Mouse (Mus musculus) c-Kit-positive CD71-positive TER-119-negative erythroid progenitor cells, embryonic 14.5 days (primary cell): ENCODE data around the gene Mef2d.

Experiments
- DNase-seq: peaks from one replicate; pipeline ENCODE4 v3.0.0-alpha.2; 2013; ENCODE audit warnings: low read depth

Mef2d gene

DNA sequence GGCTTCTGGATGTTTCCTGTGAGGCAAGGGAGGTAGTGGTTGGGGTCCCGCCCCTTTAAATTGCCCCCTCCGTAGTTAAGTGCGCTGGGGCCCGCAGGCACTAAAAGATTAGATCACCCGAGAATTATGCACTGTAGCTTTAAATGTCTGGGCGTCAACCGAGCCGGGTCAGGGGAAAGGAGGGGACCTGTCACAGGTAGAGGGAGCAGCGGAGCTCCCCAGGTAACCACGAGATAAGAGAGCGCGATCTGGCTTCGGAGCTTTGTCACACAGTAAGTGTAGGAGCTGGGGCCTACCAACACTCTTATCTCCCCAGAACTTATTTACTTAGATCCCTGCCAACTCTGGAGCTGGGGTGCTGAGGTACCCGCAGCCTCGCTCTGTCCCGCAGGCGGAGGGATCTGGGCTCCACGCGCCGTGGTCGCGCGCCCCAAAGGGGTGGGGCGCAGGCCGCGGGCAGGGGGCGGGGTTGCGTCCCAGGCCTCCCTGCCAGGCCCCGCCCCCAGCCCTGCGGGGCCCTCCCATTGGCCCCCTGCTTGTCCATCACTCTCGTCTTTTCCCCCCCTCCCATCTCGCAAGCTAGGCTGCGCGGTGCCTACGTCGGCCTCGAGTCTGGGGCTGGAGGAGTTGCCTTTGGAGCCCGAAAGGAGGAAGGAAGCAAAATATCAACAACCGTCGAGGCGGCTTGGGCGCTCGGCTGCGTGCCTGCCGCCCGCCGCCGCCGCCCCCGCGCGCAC is at the start of gene Mef2d:
Gene Mef2d (plus strand): TSS at position 586 of the 737 bp plus-strand sequence.
- DNase-seq, result peak; percentile 95

- DNase-seq, result no peak
Observed at GRCm38 (mm10) chr3:88094126-88094525, 48.0 kb upstream of the Mef2d start.

- no peak for DNase-seq
Observed at GRCm38 (mm10) chr3:88097666-88098065, 44.5 kb upstream of the Mef2d start.

DNA sequence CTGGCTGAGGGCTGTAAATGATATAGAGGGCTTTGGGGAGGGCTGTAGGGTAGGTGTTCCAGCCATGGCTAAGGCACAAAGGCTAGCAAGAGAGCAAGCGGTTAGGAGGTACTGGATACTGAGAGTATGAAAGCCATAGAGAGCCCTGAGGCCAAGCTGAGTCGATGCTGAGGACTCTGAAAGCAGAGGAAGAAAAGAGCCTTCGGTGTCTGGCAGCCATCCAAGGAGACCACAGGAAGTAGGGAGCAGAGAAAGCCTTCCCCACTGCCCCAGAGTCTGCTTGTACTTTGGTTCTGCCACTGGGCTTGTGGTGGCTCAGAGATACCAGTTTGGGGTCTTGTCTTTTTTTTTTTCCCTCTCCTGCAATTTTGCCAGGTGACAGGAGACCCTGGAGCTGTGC is 41.9 kb upstream of the Mef2d start:
- no peak for DNase-seq

DNA sequence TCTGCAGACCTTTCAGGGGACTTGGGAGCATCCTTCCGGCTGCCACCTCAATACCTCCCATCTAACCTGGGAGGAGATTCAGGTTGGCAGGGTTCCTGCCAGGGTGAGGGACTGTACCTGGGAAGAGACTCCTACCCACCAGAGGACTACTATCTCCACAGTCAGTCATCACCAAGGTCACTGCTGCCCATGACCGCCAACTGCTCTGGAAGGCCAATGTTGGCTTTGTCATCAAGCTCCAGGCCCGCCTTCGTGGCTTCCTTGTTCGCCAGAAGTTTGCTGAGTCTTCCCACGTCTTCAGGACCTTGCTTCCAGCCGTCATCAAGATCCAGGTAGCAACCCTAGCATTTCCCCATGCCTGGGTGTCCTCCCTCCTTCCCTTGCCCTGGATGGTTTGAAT is 40.4 kb upstream of the Mef2d start:
- DNase-seq, result no peak

DNA sequence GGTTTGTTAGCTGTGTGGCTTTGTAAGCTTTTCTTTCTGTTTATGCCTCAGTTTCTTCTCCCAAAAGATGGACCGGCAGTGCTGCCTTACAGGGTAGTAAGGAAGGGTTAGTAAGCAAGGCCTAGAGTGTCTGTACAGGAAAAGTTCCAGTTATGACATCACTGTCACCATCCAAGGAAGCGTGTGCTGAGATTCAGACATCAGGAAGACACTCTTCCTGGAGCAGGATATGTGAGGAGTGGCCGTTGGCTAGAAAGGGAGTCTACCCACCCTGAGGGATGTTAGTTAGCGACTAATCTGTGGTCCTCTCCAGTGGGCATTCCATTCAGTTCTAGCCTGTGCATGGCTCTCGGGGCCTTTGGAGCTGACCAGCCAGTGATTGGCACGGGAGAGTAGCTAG is 40.0 kb upstream of the Mef2d start:
- no peak for DNase-seq

GRCm38 (mm10) chr3:88102611-88103010 is 39.6 kb upstream of the Mef2d start:
- no peak for DNase-seq

- DNase-seq, result no peak
Observed at GRCm38 (mm10) chr3:88106126-88106525, 36.0 kb upstream of the Mef2d start.

GRCm38 (mm10) chr3:88109126-88109525 is 33.0 kb upstream of the Mef2d start:
- no peak for DNase-seq

DNA sequence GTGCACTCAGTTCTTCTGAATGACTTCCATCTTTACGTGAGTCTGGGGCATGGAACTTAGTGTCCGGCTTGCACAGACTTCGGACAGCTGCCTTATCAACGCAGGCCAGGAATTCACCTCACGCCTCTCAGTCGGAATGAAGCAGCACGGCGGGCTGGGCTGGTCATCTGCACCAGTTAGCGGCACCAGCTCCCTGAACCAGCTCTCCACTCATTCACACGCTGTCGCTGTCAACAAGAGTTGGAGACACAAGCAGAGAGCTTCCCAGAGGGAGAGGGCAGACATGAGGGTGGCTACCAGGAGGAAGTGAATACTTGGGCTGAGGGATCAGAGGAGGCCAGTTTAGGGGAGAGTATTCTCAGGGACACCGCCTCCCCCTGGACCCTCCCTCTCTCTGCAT is 27.8 kb upstream of the Mef2d start:
- DNase-seq, result no peak

DNA sequence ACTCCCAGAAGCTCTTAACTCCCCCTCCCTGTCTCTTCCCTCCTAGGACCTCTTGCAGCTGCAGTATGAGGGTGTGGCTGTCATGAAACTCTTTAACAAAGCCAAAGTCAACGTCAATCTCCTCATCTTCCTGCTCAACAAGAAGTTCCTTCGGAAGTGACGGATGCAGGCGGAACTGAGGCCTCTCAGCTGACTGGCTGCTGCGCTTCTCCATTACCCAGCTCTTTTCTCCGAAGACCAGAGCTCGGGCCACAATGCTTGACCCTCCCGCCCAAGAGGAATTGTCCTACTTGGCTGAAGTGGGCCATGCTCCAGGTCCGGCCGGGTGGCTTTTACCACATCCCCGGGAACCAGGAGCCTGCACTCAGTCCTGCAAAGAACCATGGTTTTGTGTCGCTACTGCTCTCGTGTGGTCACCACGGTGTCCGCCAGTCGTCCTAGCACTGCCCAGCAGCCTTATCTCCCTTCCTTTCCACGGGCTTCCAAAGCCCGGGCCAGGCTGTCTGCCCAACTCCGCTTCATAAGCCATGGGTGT is 22.0 kb upstream of the Mef2d start:
- no peak for DNase-seq

DNA sequence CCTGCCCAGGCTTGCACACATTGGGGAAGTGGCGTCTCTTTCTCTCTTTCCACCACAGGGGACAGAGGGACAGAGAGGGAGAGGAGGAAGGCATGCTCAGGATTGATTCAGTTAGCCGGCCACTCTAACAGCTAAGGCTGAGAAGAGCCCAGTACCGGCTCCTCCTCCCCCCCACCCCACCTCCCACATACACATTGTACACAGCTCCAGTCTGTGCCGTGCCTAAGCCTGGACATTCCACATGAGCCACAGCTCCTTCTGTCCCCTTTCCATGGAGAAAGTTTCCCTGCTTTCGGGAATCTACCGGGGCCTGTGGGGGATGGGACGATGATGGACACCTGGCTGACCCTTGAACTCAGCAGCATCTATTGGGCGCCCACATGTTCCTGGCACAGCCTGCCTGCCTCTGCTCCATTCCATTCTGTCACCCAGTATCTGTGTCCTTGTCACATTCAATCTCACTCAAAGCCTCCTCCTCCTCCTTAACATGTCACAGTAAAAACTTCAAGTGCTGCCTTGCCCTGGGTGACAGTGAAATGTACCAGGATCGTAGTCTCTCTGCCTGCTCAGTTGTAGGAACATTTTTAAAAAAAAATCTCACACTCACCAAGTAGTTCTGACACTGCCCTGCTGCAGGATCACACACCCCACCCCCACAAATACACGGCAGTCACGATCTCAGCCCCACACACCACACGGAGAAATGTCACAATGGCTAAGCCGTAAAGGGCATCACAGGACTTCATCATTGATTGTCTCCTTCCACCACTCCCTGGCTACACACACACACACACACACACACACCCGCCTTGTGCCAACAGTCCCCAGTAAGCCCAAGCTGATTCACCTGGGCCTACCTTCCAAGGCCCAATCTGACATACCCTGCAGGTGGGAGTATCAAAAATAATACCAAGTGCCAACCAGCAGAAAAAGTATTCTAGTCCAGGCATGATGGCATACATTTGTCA is 20.7 kb upstream of the Mef2d start:
- DNase-seq, result no peak

DNA sequence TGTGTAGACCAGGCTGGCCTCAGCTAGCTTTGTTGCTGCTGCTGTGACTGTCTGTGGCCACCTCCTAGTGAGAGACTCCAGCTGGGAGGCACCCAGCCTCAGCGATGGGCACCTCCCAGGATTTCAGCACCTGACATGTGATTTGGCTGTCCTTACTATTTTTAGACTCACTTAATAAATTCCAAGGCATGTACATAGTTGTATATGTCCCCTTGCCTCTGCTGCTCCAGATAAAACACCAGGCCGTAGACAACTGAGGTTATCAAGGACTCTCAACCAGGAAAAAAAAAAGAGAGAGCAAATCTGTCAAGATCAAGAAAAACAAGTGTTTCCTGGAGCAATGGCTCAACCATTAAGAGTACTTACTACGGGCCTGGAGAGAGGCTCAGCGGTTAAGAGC is 17.0 kb upstream of the Mef2d start:
- DNase-seq, result no peak

DNA sequence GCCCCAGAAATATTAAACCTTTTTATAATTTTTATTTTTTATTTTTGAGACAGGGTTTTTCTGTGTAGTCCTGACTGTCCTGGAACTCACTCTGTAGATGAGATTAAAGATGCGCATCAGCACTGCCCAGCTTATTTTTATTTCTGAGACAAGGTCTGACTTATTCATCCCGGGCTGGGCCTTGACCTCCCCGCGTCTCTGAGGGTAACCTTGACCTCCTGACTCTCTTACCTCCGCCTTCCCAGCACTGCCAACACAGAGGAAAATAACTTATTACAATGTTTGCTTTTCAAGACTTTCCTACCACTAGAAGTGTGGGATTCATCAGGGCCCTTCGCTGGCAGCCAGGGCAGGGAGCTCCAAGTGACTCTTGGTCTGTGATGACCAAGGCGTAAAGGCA is 16.0 kb upstream of the Mef2d start:
- no peak for DNase-seq

DNA sequence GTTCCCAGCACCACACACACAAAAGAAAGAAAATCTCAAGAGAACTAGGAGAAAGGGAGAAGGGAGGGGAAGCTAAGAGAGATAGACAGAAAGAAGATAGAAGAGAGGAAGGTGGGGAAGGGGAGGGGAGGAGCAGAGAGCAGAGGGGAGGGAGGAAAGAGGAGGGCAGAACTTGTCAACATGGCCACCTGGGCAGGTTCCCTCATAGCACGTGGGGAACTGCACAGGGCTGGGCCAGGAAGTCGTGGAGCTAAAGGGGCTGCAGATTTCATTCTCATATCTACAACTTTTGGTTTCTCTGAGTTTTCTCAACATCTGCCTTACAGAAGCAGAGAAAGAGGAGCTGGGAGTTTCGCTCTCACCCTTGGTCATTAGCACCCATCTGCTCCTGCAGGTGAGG is 14.5 kb upstream of the Mef2d start:
- DNase-seq, result no peak

DNA sequence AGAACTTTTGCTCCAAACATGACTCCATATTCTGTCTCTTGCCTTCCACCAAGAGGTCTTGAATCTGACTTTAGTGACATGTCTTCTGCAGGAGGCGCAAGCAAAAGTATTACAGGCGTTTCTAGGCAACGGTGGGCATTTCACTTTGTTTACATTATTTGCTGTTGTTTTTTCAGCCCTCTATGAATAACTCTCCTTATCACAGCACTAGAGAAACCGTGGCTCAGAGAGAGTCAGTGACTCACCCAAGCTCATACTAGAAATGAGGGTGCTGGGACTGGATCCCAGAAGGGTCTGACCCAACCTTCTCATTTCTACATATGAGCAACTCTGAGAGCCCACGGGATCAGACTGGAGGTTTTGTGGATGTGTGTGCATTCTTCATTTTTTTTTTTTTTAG is 14.1 kb upstream of the Mef2d start:
- DNase-seq, result no peak

- DNase-seq, result no peak
Observed at GRCm38 (mm10) chr3:88129006-88129405, 13.2 kb upstream of the Mef2d start.

- no peak for DNase-seq
Observed at GRCm38 (mm10) chr3:88131071-88131470, 11.1 kb upstream of the Mef2d start.

DNA sequence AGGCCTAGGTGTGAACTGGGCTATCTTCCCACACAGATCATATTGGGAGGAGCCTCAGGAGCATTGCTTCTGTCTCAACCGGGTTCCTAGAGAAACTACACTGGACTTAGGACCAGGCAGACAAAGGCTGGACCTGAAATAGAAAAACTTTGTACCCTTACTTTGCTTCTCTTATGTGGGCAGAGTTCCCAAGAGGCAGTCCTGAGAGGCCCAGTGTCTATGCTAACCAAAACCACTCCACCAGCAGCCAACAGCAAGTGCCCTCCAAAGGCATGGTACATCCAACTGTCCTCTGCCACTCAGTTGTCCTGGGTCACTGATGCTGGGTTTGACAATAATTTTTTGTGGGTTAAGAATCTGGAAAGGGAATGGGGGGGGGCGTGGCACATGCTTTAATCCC is 9.7 kb upstream of the Mef2d start:
- DNase-seq, result no peak

DNA sequence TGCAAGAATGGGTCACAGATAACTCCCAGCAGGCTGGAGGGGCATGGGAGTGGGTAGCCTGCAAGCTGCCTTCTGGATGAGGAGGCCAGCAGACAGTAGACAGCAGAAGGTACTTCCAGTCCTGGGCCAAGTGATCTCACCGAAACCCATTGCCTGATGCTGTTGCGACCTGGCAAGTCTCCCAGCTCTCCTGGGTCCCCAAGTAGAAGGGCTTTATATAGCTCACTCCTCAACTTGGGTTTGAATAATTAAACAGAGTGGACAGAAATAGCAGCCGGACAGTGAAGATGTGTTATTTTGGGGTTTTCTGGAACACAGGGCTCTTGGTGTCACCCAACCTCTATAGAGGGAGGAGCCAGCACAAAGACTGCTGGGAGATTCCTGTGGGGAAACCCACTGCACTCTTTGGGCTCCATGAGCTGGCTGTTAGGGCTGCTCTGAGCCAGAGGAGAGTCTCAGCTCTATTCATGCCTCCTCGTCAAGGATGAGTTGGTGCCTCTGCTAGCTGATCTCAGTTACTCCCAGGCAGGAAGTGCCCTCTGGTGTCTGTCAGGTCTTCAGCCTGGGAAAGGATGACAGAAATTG is 8.9 kb upstream of the Mef2d start:
- DNase-seq, result no peak

DNA sequence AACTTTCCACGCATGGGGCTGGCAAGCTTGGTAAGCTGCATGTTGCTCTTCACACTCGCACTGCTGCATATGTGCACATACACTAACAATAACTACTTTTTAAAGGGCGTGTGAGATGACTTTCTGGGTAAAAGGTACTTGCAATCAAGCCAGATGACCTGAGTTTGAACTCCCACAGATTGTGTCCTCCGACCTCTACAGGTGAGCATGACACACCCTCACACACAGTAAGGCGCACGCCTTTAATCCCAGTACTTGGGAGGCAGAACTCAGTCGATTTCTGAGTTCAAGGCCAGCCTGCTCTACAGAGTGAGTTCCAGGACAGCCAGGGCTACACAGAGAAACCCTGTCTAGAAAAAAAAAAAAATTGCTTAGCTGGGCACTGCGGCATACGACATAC is 5.8 kb upstream of the Mef2d start:
- no peak for DNase-seq

DNA sequence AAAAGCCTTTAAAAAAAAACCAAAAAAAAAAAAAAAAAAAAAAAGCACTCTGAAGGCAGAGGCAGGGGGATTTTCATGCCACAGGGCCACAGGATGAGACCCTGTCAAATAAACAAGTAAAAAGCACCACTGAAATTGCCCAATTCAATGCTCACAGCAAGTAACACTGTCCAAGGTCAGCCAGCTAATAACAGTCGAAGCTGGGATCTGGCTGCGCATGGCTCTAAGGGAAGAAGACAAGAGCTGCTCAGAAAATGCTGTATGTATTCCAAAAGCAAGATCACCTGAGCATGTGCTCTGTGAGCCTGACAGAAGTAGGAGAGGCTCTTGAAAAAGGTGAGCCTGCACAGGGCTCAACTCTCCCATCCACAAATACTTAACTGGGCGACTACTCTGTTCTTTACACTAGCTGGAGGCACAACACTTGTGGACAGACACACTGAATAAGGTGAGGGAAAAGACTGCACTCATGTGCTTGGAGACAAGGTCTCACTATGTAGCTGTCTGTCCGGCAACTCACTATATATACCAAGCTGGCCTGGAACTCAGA is 5.2 kb upstream of the Mef2d start:
- DNase-seq, result no peak
